Mouse (Mus musculus) embryonic facial prominence, embryonic 13.5 days (tissue): Measurements from ENCODE around the gene Tm4sf1. TPM values are rescaled to one million over a fixed set of nuclear protein-coding genes. Genes with fewer than 3 reads are reported as not detected.

Source experiments
- ATAC-seq: fragments of 200-750 bp; cut with Nextera tagmentation; 2 replicates; pipeline ENCODE4 v1.8.0; 2017; ENCODE audit warnings: low read depth; ENCODE audit not compliant: insufficient number of reproducible peaks, insufficient read depth, low FRiP score, low TSS enrichment
- H3K27ac ChIP-seq: fragments of 300-500 bp; sonication (generic); 2 replicates; pipeline ENCODE4 v1.5.1; 2015; ENCODE audit warnings: moderate library complexity, mild to moderate bottlenecking, inconsistent platforms
- H3K27me3 ChIP-seq: fragments of 300-500 bp; sonication (generic); 2 replicates; pipeline ENCODE4 v1.6.1; 2015; ENCODE audit warnings: mild to moderate bottlenecking, inconsistent platforms
- H3K36me3 ChIP-seq: fragments of 300-500 bp; sonication (generic); 2 replicates; pipeline ENCODE4 v1.6.1; 2015; ENCODE audit warnings: mild to moderate bottlenecking, inconsistent platforms
- H3K4me1 ChIP-seq: fragments of 300-500 bp; sonication (generic); 2 replicates; pipeline ENCODE4 v1.6.1; 2015; ENCODE audit warnings: inconsistent platforms
- H3K4me2 ChIP-seq: fragments of 300-500 bp; sonication (generic); 2 replicates; pipeline ENCODE4 v1.6.1; 2015; ENCODE audit warnings: moderate library complexity, mild to moderate bottlenecking, inconsistent platforms
- H3K4me3 ChIP-seq: fragments of 300-500 bp; sonication (generic); 2 replicates; pipeline ENCODE4 v1.5.1; 2015; ENCODE audit warnings: mild to moderate bottlenecking, inconsistent platforms
- H3K9ac ChIP-seq: fragments of 300-500 bp; sonication (generic); 2 replicates; pipeline ENCODE4 v1.6.1; 2015; ENCODE audit warnings: mild to moderate bottlenecking, inconsistent platforms
- H3K9me3 ChIP-seq: fragments of 300-500 bp; sonication (generic); 2 replicates; pipeline ENCODE4 v1.6.1; 2016; ENCODE audit warnings: inconsistent platforms
- WGBS: fragments of 180-500 bp; shearing (Covaris S2); methylation state at CpG from one replicate; pipeline ENCODE4 v1.1.7; 2015; ENCODE audit warnings: mixed read lengths; 5-methylcytosine and 5-hydroxymethylcytosine counted together
- polyA plus RNA-seq: library from polyadenylated mRNA; unstranded; fragments of >200 nt; fragmentation: Nextera tagmentation; extraction: Ambion mirVana; gene quantifications from 2 replicates; pipeline ENCODE4 v1.2.1, GENCODE M21; 2015

The Tm4sf1 gene
- 30.1 and 46.6 TPM in 2 replicates for polyA plus RNA-seq

DNA sequence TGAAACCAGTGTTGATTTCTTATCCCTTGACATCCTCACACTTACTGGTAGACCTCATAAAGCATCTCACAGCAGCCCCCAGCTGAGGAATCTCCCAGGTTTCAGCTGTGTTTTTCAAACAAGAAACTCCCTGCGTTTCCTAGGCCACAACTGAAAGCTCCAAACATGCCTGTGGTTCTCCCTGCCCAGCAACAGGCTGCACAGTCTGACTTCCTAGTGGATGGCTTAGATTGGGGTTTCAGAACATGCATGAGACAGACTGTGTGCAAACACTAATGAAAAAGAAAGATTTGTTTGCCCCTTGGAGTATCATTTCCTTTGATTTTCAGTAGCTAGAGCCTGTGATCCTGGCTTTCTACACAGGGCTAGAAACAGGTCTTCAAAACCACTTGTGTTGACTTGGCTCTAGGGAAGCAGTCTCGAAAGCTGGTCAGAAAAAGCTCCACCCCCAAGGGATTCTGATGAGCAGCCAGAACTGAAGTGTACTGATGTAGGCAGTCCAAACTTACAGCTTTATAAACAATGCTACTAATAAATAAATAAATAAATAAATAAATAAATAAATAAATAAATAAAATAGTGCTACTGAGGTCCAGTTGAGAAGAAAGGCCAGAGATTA, at the start of gene Tm4sf1:
Tm4sf1 (minus strand) TSS at position 68 of the 619 bp plus-strand sequence.
- no peak within 1 kb of the TSS for H3K9ac ChIP-seq
- H3K4me2 ChIP-seq = no peak within 1 kb of the TSS
- H3K4me3 ChIP-seq = no peak within 1 kb of the TSS
- H3K27me3 ChIP-seq = no peaks in the 10 kb centered on the region
- H3K36me3 ChIP-seq = no peaks in the 10 kb centered on the region
- ATAC-seq = no peak
- peaks cover 26% of the 10 kb centered on the region for H3K4me1 ChIP-seq
- whole genome bisulfite sequencing = 58% methylated on average over 2 of the region's 2 CpGs
- no peaks in the 10 kb centered on the region for H3K9me3 ChIP-seq
- peak within 1 kb of the TSS; percentile 11; the same call in 1 of the 2 replicates for H3K27ac ChIP-seq

GRCm38 (mm10) chr3:57344811-57345210, 43.0 kb upstream of the Tm4sf1 start:
- H3K9ac ChIP-seq = no peak overlapping the region
- 79% methylated on average over 5 of the region's 5 CpGs for WGBS
- H3K4me1 ChIP-seq = no peaks in the 10 kb centered on the region
- no peaks in the 10 kb centered on the region for H3K36me3 ChIP-seq
- H3K27me3 ChIP-seq = no peaks in the 10 kb centered on the region
- no peak overlapping the region for H3K4me3 ChIP-seq
- H3K9me3 ChIP-seq = 0 out of 2 replicates have a peak, but pooled peaks cover 7% of the 10 kb centered on the region
- H3K4me2 ChIP-seq = no peak overlapping the region
- ATAC-seq = no peak
- H3K27ac ChIP-seq = no peak overlapping the region

- Histone ChIP-seq H3K4me3 (no peak overlapping the region), H3K9me3 (0 out of 2 replicates have a peak, but pooled peaks cover 7% of the 10 kb centered on the region), H3K27me3 (no peaks in the 10 kb centered on the region), H3K4me1 (no peaks in the 10 kb centered on the region), H3K4me2 (no peak overlapping the region), H3K27ac (no peak overlapping the region), H3K9ac (no peak overlapping the region), H3K36me3 (no peaks in the 10 kb centered on the region)
- ATAC-seq = no peak
- WGBS = 74% methylated on average over 11 of the region's 11 CpGs
These were observed 42.2 kb upstream of the Tm4sf1 start for GRCm38 (mm10) chr3:57343837-57344607.

DNA sequence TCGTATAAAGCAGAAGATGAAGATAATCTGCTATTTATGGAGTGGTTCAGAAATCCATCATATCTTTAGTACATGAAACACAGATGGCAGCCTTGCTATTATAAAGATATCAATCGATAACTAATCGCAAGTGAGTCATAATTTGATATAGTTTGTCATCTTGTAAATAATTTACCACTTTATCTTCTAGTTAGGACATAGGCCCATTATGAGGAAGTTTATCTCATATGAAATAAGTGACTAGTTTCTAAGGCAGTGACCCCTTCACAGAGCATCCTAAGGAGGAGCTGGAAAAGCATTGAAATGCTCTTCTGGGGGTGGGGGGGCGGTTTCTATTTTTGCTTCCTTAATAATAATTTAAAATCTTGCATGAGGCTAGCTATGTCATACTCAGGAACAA, 41.2 kb upstream of the Tm4sf1 start:
- Histone ChIP-seq H3K36me3 (no peaks in the 10 kb centered on the region), H3K4me1 (no peaks in the 10 kb centered on the region), H3K4me3 (no peak overlapping the region), H3K27me3 (no peaks in the 10 kb centered on the region), H3K27ac (no peak overlapping the region), H3K9ac (no peak overlapping the region), H3K9me3 (0 out of 2 replicates have a peak, but pooled peaks cover 3% of the 10 kb centered on the region), H3K4me2 (no peak overlapping the region)
- WGBS = 87% methylated on average over 4 of the region's 4 CpGs
- ATAC-seq = no peak

- Histone ChIP-seq H3K4me1 (no peaks in the 10 kb centered on the region), H3K27me3 (no peaks in the 10 kb centered on the region), H3K36me3 (no peaks in the 10 kb centered on the region), H3K27ac (no peak overlapping the region), H3K4me3 (no peak overlapping the region), H3K4me2 (no peak overlapping the region), H3K9ac (no peak overlapping the region), H3K9me3 (no peaks in the 10 kb centered on the region)
- no peak for ATAC-seq
- 84% methylated on average over 3 of the region's 3 CpGs for WGBS
These were observed 39.5 kb upstream of the Tm4sf1 start for GRCm38 (mm10) chr3:57341321-57341720.

DNA sequence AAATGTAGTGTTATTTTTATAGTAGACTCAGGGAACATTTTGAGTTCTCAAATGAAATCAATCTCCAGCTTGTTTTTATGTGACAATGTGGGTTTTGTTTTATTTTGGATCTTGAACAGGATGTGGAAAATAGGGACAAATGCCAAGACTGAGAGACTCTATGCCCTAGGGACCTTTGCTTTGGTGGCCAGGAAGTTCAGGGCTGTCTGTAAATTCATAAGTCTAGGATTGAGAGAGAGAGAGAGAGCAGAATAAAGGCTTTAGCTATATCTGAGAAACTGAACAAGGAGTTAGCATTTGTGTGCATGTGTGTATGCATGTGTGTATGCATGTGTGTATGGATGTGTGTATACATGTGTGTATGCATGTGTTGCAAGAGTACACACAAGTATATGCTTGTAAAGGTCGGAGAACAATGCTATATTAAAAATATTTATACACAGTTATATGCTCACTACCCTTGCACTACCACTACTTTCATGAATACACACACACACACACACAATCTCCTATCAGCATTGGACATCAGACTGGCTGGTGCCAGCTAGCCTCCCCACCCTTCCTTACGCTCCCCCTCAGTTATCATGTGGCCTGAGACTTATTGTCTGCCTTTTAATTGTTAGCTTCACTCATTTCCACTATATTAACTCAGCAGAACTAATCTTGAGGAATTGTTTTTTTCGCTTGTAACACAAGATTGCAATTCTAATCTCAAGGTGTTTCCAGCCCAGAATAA, 33.5 kb upstream of the Tm4sf1 start:
- Histone ChIP-seq H3K4me2 (no peak overlapping the region), H3K9me3 (no peaks in the 10 kb centered on the region; the same call in 1 of the 2 replicates), H3K4me1 (no peaks in the 10 kb centered on the region), H3K9ac (no peak overlapping the region), H3K27ac (peak overlapping the region; percentile 70), H3K36me3 (no peaks in the 10 kb centered on the region), H3K27me3 (no peaks in the 10 kb centered on the region), H3K4me3 (no peak overlapping the region)
- WGBS = 76% methylated on average over 3 of the region's 3 CpGs
- no peak for ATAC-seq

GRCm38 (mm10) chr3:57327941-57328340, 26.2 kb upstream of the Tm4sf1 start:
- no peak overlapping the region for H3K4me2 ChIP-seq
- H3K4me3 ChIP-seq = no peak overlapping the region
- no peaks in the 10 kb centered on the region for H3K27me3 ChIP-seq
- no peaks in the 10 kb centered on the region for H3K4me1 ChIP-seq
- no peaks in the 10 kb centered on the region for H3K36me3 ChIP-seq
- no peak for ATAC-seq
- WGBS = 87% methylated on average over 6 of the region's 6 CpGs
- no peak overlapping the region for H3K9ac ChIP-seq
- no peaks in the 10 kb centered on the region; the same call in none of the 2 replicates for H3K9me3 ChIP-seq
- H3K27ac ChIP-seq = no peak overlapping the region

- no peak for ATAC-seq
- 83% methylated on average over 3 of the region's 3 CpGs for WGBS
- Histone ChIP-seq H3K4me2 (no peak overlapping the region), H3K9me3 (no peaks in the 10 kb centered on the region), H3K27me3 (no peaks in the 10 kb centered on the region), H3K27ac (no peak overlapping the region), H3K9ac (no peak overlapping the region), H3K4me1 (peaks cover 22% of the 10 kb centered on the region), H3K36me3 (no peaks in the 10 kb centered on the region), H3K4me3 (no peak overlapping the region)
These were observed 5.3 kb upstream of the Tm4sf1 start for GRCm38 (mm10) chr3:57307076-57307475.

- H3K4me2 ChIP-seq = no peak overlapping the region
- H3K4me3 ChIP-seq = no peak overlapping the region
- no peaks in the 10 kb centered on the region for H3K36me3 ChIP-seq
- peaks cover 26% of the 10 kb centered on the region for H3K4me1 ChIP-seq
- H3K27me3 ChIP-seq = no peaks in the 10 kb centered on the region
- no peak overlapping the region for H3K27ac ChIP-seq
- no peak for ATAC-seq
- H3K9me3 ChIP-seq = no peaks in the 10 kb centered on the region
- WGBS = 58% methylated on average over 4 of the region's 4 CpGs
- no peak overlapping the region for H3K9ac ChIP-seq
These were observed 3.8 kb upstream of the Tm4sf1 start for GRCm38 (mm10) chr3:57305564-57305963.

DNA sequence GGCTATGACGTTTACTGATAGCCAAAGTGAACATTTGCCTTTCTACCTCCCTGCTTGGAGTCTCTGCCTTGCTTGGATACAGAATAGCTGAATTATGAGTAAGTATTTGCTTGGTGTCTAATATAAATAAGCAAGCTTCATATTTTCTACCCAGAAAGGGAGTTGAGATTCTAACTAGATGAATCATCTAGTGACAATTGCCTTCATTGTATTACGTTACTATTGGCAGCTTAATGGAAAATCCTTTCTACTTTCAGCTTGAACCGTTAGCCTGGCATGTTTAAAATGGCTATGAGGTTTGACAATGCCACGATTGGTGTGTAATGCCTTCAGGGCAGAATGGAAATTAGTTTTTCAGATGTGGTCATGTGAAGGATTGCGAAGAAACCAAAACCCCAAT, 2.7 kb upstream of the Tm4sf1 start:
- no peaks in the 10 kb centered on the region for H3K27me3 ChIP-seq
- 33% methylated on average over 5 of the region's 5 CpGs for WGBS
- H3K27ac ChIP-seq = 0 out of 2 replicates have a peak overlapping the region, but pooled peaks have one; percentile 28
- no peak overlapping the region for H3K9ac ChIP-seq
- no peak overlapping the region for H3K4me2 ChIP-seq
- H3K9me3 ChIP-seq = no peaks in the 10 kb centered on the region
- H3K4me1 ChIP-seq = peaks cover 26% of the 10 kb centered on the region
- no peak overlapping the region for H3K4me3 ChIP-seq
- no peaks in the 10 kb centered on the region for H3K36me3 ChIP-seq
- ATAC-seq = no peak

- Histone ChIP-seq H3K4me2 (no peak overlapping the region), H3K9ac (no peak overlapping the region), H3K27ac (peak overlapping the region; percentile 28; the same call in 1 of the 2 replicates), H3K9me3 (no peaks in the 10 kb centered on the region), H3K4me1 (peaks cover 26% of the 10 kb centered on the region), H3K4me3 (no peak overlapping the region), H3K27me3 (no peaks in the 10 kb centered on the region), H3K36me3 (no peaks in the 10 kb centered on the region)
- ATAC-seq = no peak
- 27% methylated on average over 4 of the region's 4 CpGs for WGBS
These were observed 2.3 kb upstream of the Tm4sf1 start for GRCm38 (mm10) chr3:57304050-57304449.
